23 mouse cellular contexts compared by ENCODE assay signal in genomic region chr10:19370146-19370545, GRCm38 (mm10). TPM values are rescaled to one million over a fixed set of nuclear protein-coding genes. Genes with fewer than 3 reads are reported as not detected.
A peak's percentile ranks its signal among the peaks of the same experiment; 100 is the strongest.
DNase-seq lines count a peak whose midpoint lies in the region; TF ChIP-seq lines count a peak whose summit lies in the region.
"Had no signal": no experiment of that assay in that cellular context is flagged by ENCODE, and none has a peak within 500 bp of the region (broad histone marks: within the 10 kb centered on the region; RNA-seq: fewer than 3 reads in every experiment).

No protein-coding gene starts in this region.

- 0 out of 2 replicates have a peak, but pooled peaks have one; percentile 9 for TF ChIP-seq EP300 in ES-Bruce4 (IDR thresholded peaks at IDR 0.05; ENCODE audit: insufficient read depth, low read depth, low read length)

- peak; percentile 55 for DNase-seq in heart, adult 11 months
- no peak for DNase-seq in heart, postnatal 14 days
- peak; percentile 23 for DNase-seq in ES-CJ7 (ENCODE audit: low read depth, low spot score)
- DNase-seq in ZHBTc4 (ENCODE audit: low read depth, low spot score): peak; percentile 74
- no peak for DNase-seq in lung, adult 18-20 months
- DNase-seq in gastrocnemius, postnatal 36 days: no peak
- DNase-seq: adrenal gland, adult 8-10 months; adrenal gland, postnatal 14 days; cerebellum, adult 11-12 months; cerebellum, adult 2 months; cerebellum, adult 9-10 months; cerebellum, postnatal 10 days; cerebellum, postnatal 25 days; forebrain, postnatal 0 days had no signal

- no peak for TF ChIP-seq CTCF in ES-Bruce4 (IDR thresholded peaks at IDR 0.05; ENCODE audit: low read depth, low read length)

- no peak overlapping the region for H3K4me3 ChIP-seq in ES-Bruce4 (ENCODE audit: low read depth, low read length)
- H3K4me3 ChIP-seq: embryonic facial prominence, embryonic 10.5 days; embryonic facial prominence, embryonic 12.5 days; forebrain, embryonic 13.5 days; forebrain, embryonic 15.5 days had no signal

- no peaks in the 10 kb centered on the region for H3K4me1 ChIP-seq in ES-Bruce4 (ENCODE audit: control insufficient read depth, insufficient read depth, low read length)
- H3K4me1 ChIP-seq: embryonic facial prominence, embryonic 10.5 days; embryonic facial prominence, embryonic 12.5 days had no signal

- no peaks in the 10 kb centered on the region for H3K36me3 ChIP-seq in ES-Bruce4 (ENCODE audit: control insufficient read depth, insufficient read depth, low read length, poor library complexity, severe bottlenecking)
- H3K36me3 ChIP-seq: embryonic facial prominence, embryonic 10.5 days; embryonic facial prominence, embryonic 12.5 days; forebrain, embryonic 15.5 days had no signal

- intact Hi-C loops in heart, postnatal 14 days (cut with DNase I): no loop called here
- intact Hi-C loops in gastrocnemius, postnatal 36 days (cut with DNase I): no loop called here

- H3K9ac ChIP-seq in ES-Bruce4 (ENCODE audit: low read depth, poor library complexity, severe bottlenecking): no peak overlapping the region
- H3K9ac ChIP-seq: embryonic facial prominence, embryonic 12.5 days; forebrain, embryonic 13.5 days; forebrain, embryonic 15.5 days; forebrain, postnatal 0 days had no signal

- no peak for TF ChIP-seq POLR2A in ES-Bruce4 (IDR thresholded peaks at IDR 0.05; ENCODE audit: insufficient read depth, low read length)

- no peak overlapping the region for H3K27ac ChIP-seq in ES-Bruce4 (ENCODE audit: insufficient read depth, low read length)
- H3K27ac ChIP-seq: embryonic facial prominence, embryonic 10.5 days; embryonic facial prominence, embryonic 12.5 days; forebrain, embryonic 13.5 days; forebrain, embryonic 15.5 days had no signal

- no peaks in the 10 kb centered on the region for H3K9me3 ChIP-seq in ES-Bruce4 (replicated peaks; ENCODE audit: control insufficient read depth, insufficient read depth, low read length, poor library complexity, severe bottlenecking)
- H3K9me3 ChIP-seq: embryonic facial prominence, embryonic 10.5 days; embryonic facial prominence, embryonic 12.5 days; forebrain, embryonic 13.5 days; forebrain, embryonic 15.5 days had no signal

- no peaks in the 10 kb centered on the region for H3K27me3 ChIP-seq in ES-Bruce4 (ENCODE audit: control insufficient read depth, insufficient read depth, low read length, poor library complexity, severe bottlenecking)

RNA-seq across cellular contexts. Expression of gene Olig3, which starts 13.8 kb away (rescaled TPM):
- under 1 TPM in 1 of 2 experiments, not detected in 1; 0.10 TPM for total RNA-seq in heart, postnatal 14 days (2021)
- polyA plus RNA-seq in ES-Bruce4 (2011; ENCODE audit: insufficient read depth, insufficient read length, low read depth, missing spikeins): not detected in 2 replicates
- not detected for total RNA-seq in gastrocnemius, postnatal 36 days (2021)
- total RNA-seq: adrenal gland, adult 8-10 months; adrenal gland, postnatal 14 days; adrenal gland, postnatal 4 days; forebrain, postnatal 0 days; MEL had no signal
- polyA plus RNA-seq: C2C12; cortical plate, adult 2 months had no signal

Comparison
In these comparisons a context has a peak if more than half of its experiments do, and no peak if none do; other contexts are left out.
1. DNase-seq: peak in heart, adult 11 months (single experiment), ES-CJ7 (single experiment) and ZHBTc4 (single experiment); none in heart, postnatal 14 days (0 of 2), lung, adult 18-20 months (0 of 2) and gastrocnemius, postnatal 36 days (0 of 2).